Mouse (Mus musculus) hindbrain, embryonic 12.5 days (tissue): Measurements from ENCODE around the gene Btbd35f7. TPM values are rescaled to one million over a fixed set of nuclear protein-coding genes. Genes with fewer than 3 reads are reported as not detected.
"Not testable (repeated sequence)": the region's sequence is repeated elsewhere in the genome, so short reads cannot be mapped to it uniquely, and the experiment has no call there.

Source experiments
- ATAC-seq: fragments of 200-750 bp; cut with Nextera tagmentation; 2 replicates; pipeline ENCODE4 v1.8.0; 2017; ENCODE audit warnings: moderate TSS enrichment; ENCODE audit not compliant: low FRiP score
- H3K27ac ChIP-seq: fragments of 300-500 bp; sonication (generic); 2 replicates; pipeline ENCODE4 v1.5.1; 2016; ENCODE audit warnings: mild to moderate bottlenecking
- H3K27me3 ChIP-seq: fragments of 300-500 bp; sonication (generic); 2 replicates; pipeline ENCODE4 v1.6.1; 2016; ENCODE audit warnings: mild to moderate bottlenecking
- H3K36me3 ChIP-seq: fragments of 300-500 bp; sonication (generic); 2 replicates; pipeline ENCODE4 v1.6.1; 2016; ENCODE audit warnings: mild to moderate bottlenecking
- H3K4me1 ChIP-seq: fragments of 300-500 bp; sonication (generic); 2 replicates; pipeline ENCODE4 v1.6.1; 2016
- H3K4me2 ChIP-seq: fragments of 300-500 bp; sonication (generic); replicated peaks from 2 replicates; pipeline ENCODE4 v1.6.1; 2016; ENCODE audit warnings: mild to moderate bottlenecking
- H3K4me3 ChIP-seq: fragments of 300-500 bp; sonication (generic); 2 replicates; pipeline ENCODE4 v1.5.1; 2016; ENCODE audit warnings: mild to moderate bottlenecking
- H3K9ac ChIP-seq: fragments of 300-500 bp; sonication (generic); 2 replicates; pipeline ENCODE4 v1.6.1; 2016; ENCODE audit warnings: mild to moderate bottlenecking, moderate library complexity
- H3K9me3 ChIP-seq: fragments of 300-500 bp; sonication (generic); replicated peaks from 2 replicates; pipeline ENCODE4 v1.6.1; 2016; ENCODE audit warnings: mild to moderate bottlenecking
- WGBS: fragments of 180-500 bp; shearing (Covaris S2); methylation state at CpG from one replicate; pipeline ENCODE4 v1.1.7; 2016; 5-methylcytosine and 5-hydroxymethylcytosine counted together
- polyA plus RNA-seq: library from polyadenylated mRNA; unstranded; fragments of >200 nt; fragmentation: Nextera tagmentation; extraction: Ambion mirVana; gene quantifications from 2 replicates; pipeline ENCODE4 v1.2.1, GENCODE M21; 2016

The Btbd35f7 gene
- polyA plus RNA-seq: not detected in 2 replicates

GRCm38 (mm10) chrX:5668767-5669166 is at the start of gene Btbd35f7:
TSS of gene Btbd35f7 (plus strand) at chrX:5669067.
- not testable (repeated sequence) for H3K9ac ChIP-seq, ATAC-seq, H3K4me1 ChIP-seq, H3K9me3 ChIP-seq, H3K36me3 ChIP-seq, H3K4me3 ChIP-seq, H3K4me2 ChIP-seq, H3K27ac ChIP-seq, H3K27me3 ChIP-seq
- WGBS: no CpG with 5 or more reads among the region's 2 CpGs

Other genes with a start within 250 kb of the Btbd35f7 start
- gene Mycs, start 199.8 kb upstream of the Btbd35f7 start, polyA plus RNA-seq: not detected in 2 replicates